Mouse (Mus musculus) naive thymus-derived CD4-positive, alpha-beta T cell, adult 5 months (primary cell): ENCODE measurements around the gene 2010003K11Rik. TPM values are rescaled to one million over a fixed set of nuclear protein-coding genes. Genes with fewer than 3 reads are reported as not detected.

Experiments used
- polyA plus RNA-seq: library from polyadenylated mRNA; unstranded; fragments of 100-300 nt; shearing (Covaris generic); gene quantifications from one replicate; pipeline ENCODE4 v1.2.1, GENCODE M21; 2017

2010003K11Rik gene
- polyA plus RNA-seq = not detected

GRCm38 (mm10) chr19:4498062-4498933, at the start of gene 2010003K11Rik:
TSS of gene 2010003K11Rik (minus strand) at chr19:4498583.

DNA sequence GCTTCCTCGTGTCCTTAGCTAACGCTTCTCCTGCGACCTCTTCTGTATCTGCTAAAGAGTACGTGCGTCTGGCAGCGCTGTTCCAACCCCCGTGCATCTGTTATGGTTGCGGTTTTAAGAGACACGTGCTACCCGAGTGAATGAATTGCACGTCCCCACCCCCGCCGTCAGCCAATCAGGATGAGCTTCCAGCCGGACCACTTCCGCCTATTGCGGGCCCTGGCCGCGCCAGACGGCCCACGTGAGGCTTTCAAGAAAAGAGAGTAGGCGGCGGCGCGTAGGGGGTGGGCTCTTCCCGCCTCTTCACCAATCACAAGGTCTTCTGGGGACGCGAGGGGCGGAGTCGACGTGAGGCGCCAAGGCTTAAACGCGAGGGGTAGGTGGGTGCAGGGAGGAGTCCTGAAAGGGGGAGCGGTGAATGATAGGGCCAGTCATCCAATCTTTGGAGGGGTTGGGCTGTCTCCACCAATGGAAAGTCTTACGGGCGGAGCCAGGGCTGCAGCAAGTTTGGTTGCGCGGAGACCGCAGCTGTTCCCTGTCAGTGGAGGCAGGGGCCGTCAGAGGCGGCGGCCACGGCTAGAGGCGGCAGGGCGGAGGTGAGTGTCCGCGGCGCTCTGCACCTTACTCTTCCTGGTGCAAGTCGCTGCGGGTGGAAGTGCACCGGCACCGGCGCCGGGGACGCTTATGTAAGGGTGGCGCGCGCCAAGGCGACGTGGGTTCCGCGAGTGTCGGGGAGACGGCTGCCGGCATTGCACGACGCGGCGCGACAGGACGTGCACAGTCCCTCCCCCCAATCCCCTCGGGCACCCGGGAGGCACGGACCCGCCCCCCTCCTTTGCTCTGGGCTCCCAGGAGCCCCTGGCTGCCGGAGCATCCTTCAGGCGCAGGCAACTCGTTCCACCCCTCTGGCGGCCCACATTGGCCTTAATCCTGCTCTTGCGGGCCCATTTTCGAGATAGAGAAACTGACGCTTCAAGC, 11.9 kb upstream of the 2010003K11Rik start, which contains the start of gene Pcx:
Gene Pcx, plus strand, starts transcription at position 487 of the 978 bp plus-strand sequence.

GRCm38 (mm10) chr19:4477345-4478189, 20.8 kb downstream of the 2010003K11Rik start, which contains the start of gene Syt12:
TSS of gene Syt12 (minus strand) at chr19:4477447.

Other genes starting within 250 kb of the 2010003K11Rik start
- 0.78 TPM for gene Ssh3, start 229.4 kb downstream of the 2010003K11Rik start, polyA plus RNA-seq
- gene Ankrd13d, start 215.4 kb downstream of the 2010003K11Rik start, polyA plus RNA-seq = 9.1 TPM
- 274 TPM for gene Grk2, start 192.4 kb downstream of the 2010003K11Rik start, polyA plus RNA-seq
- 89.8 TPM for gene Kdm2a, start 100.3 kb downstream of the 2010003K11Rik start, polyA plus RNA-seq
- gene Rhod, start 59.2 kb downstream of the 2010003K11Rik start, polyA plus RNA-seq = 2.5 TPM
- 0.17 TPM for gene Syt12, start 21.1 kb downstream of the 2010003K11Rik start, polyA plus RNA-seq
- 3.6 TPM for gene Pcx, start 11.9 kb upstream of the 2010003K11Rik start, polyA plus RNA-seq
- not detected for gene Lrfn4, start 117.1 kb upstream of the 2010003K11Rik start, polyA plus RNA-seq
- gene Rce1, start 127.1 kb upstream of the 2010003K11Rik start, polyA plus RNA-seq = 105 TPM
- gene Gm960, start 200.1 kb upstream of the 2010003K11Rik start, polyA plus RNA-seq = not detected
- 0.21 TPM for gene Sptbn2, start 212.6 kb upstream of the 2010003K11Rik start, polyA plus RNA-seq